Mouse (Mus musculus): ENCODE measurements around the gene Ptges. TPM values are rescaled to one million over a fixed set of nuclear protein-coding genes. Genes with fewer than 3 reads are reported as not detected.

Gene Ptges
- polyA plus RNA-seq, 2 experiments, result 0.10 to 0.19 TPM

GRCm38 (mm10) chr2:30938574-30938991 is 8.9 kb upstream of the Ptges start:
- ATAC-seq (ENCODE audit: insufficient read depth) (no peak), DNase-seq (ENCODE audit: low read depth in 3 of 3, low spot score in 3 of 3) (no peak)
- WGBS (ENCODE audit: insufficient replicate concordance), result 46% methylated on average over 4 of the region's 4 CpGs
- Histone ChIP-seq H3K9me3 (ENCODE audit: control insufficient read depth, low read length) (no peaks in the 10 kb centered on the region), H3K4me3 (ENCODE audit: insufficient read depth in 1 of 2, low read depth in 2 of 2, low read length in 2 of 2) (no peak overlapping the region), H3K9ac (replicated peaks) (no peak overlapping the region), H3K27ac (no peak overlapping the region), H3K4me2 (ENCODE audit: low read depth) (no peak overlapping the region), H3K36me3 (replicated peaks; ENCODE audit: control insufficient read depth, insufficient read depth, low read depth) (no peaks in the 10 kb centered on the region), H3K27me3 (ENCODE audit: control insufficient read depth, insufficient read depth, low read length) (no peaks in the 10 kb centered on the region), H3K4me1 (replicated peaks; ENCODE audit: control insufficient read depth in 2 of 2, insufficient read depth in 2 of 2, low read length in 1 of 2) (0 out of 4 replicates have a peak, but pooled peaks cover 2 to 3% of the 10 kb centered on the region in 2 experiments)
- TF ChIP-seq EP300 (IDR thresholded peaks at IDR 0.05; ENCODE audit: low read depth) (no peak), CTCF (IDR thresholded peaks at IDR 0.05; ENCODE audit: low read depth) (no peak)

GRCm38 (mm10) chr2:30937731-30938130 is 8.1 kb upstream of the Ptges start:
- no peaks in the 10 kb centered on the region for H3K36me3 ChIP-seq (replicated peaks; ENCODE audit: control insufficient read depth, insufficient read depth, low read depth)
- no peak overlapping the region for H3K9ac ChIP-seq (replicated peaks)
- H3K4me2 ChIP-seq (ENCODE audit: low read depth), result no peak overlapping the region
- no peaks in the 10 kb centered on the region for H3K27me3 ChIP-seq (ENCODE audit: control insufficient read depth, insufficient read depth, low read length)
- ATAC-seq (ENCODE audit: insufficient read depth), result no peak
- no peaks in the 10 kb centered on the region for H3K9me3 ChIP-seq (ENCODE audit: control insufficient read depth, low read length)
- H3K4me3 ChIP-seq (ENCODE audit: insufficient read depth in 1 of 2, low read depth in 2 of 2, low read length in 2 of 2), result no peak overlapping the region
- no peak for DNase-seq (ENCODE audit: low read depth in 3 of 3, low spot score in 3 of 3)
- WGBS (ENCODE audit: insufficient replicate concordance), result 62% methylated on average over 8 of the region's 8 CpGs
- H3K4me1 ChIP-seq (replicated peaks; ENCODE audit: control insufficient read depth in 2 of 2, insufficient read depth in 2 of 2, low read length in 1 of 2), result 0 out of 4 replicates have a peak, but pooled peaks cover 2 to 3% of the 10 kb centered on the region in 2 experiments
- TF ChIP-seq EP300 (IDR thresholded peaks at IDR 0.05; ENCODE audit: low read depth) (no peak), CTCF (IDR thresholded peaks at IDR 0.05; ENCODE audit: low read depth) (no peak)
- no peak overlapping the region for H3K27ac ChIP-seq

GRCm38 (mm10) chr2:30936808-30937207 is 7.1 kb upstream of the Ptges start:
- WGBS (ENCODE audit: insufficient replicate concordance), result 76% methylated on average over 3 of the region's 3 CpGs
- Histone ChIP-seq H3K4me1 (replicated peaks; ENCODE audit: control insufficient read depth in 2 of 2, insufficient read depth in 2 of 2, low read length in 1 of 2) (no peaks in the 10 kb centered on the region), H3K36me3 (replicated peaks; ENCODE audit: control insufficient read depth, insufficient read depth, low read depth) (no peaks in the 10 kb centered on the region), H3K4me2 (ENCODE audit: low read depth) (no peak overlapping the region), H3K9ac (replicated peaks) (no peak overlapping the region), H3K4me3 (ENCODE audit: insufficient read depth in 1 of 2, low read depth in 2 of 2, low read length in 2 of 2) (no peak overlapping the region), H3K27ac (no peak overlapping the region), H3K9me3 (ENCODE audit: control insufficient read depth, low read length) (no peaks in the 10 kb centered on the region), H3K27me3 (ENCODE audit: control insufficient read depth, insufficient read depth, low read length) (no peaks in the 10 kb centered on the region)
- no peak for TF ChIP-seq CTCF (IDR thresholded peaks at IDR 0.05; ENCODE audit: low read depth)
- TF ChIP-seq EP300 (IDR thresholded peaks at IDR 0.05; ENCODE audit: low read depth), result no peak
- no peak for DNase-seq (ENCODE audit: low read depth in 3 of 3, low spot score in 3 of 3)
- ATAC-seq (ENCODE audit: insufficient read depth), result no peak

- Histone ChIP-seq H3K9me3 (ENCODE audit: control insufficient read depth, low read length) (no peaks in the 10 kb centered on the region), H3K27me3 (ENCODE audit: control insufficient read depth, insufficient read depth, low read length) (no peaks in the 10 kb centered on the region), H3K4me1 (replicated peaks; ENCODE audit: control insufficient read depth in 2 of 2, insufficient read depth in 2 of 2, low read length in 1 of 2) (peaks cover 7 to 8% of the 10 kb centered on the region in 2 experiments), H3K4me2 (ENCODE audit: low read depth) (no peak overlapping the region), H3K36me3 (replicated peaks; ENCODE audit: control insufficient read depth, insufficient read depth, low read depth) (no peaks in the 10 kb centered on the region), H3K4me3 (ENCODE audit: insufficient read depth in 1 of 2, low read depth in 2 of 2, low read length in 2 of 2) (no peak overlapping the region), H3K27ac (no peak overlapping the region), H3K9ac (replicated peaks) (no peak overlapping the region)
- WGBS (ENCODE audit: insufficient replicate concordance), result 15% methylated on average over 7 of the region's 7 CpGs
- TF ChIP-seq CTCF (IDR thresholded peaks at IDR 0.05; ENCODE audit: low read depth) (peak; percentile 92), EP300 (IDR thresholded peaks at IDR 0.05; ENCODE audit: low read depth) (no peak)
- ATAC-seq (ENCODE audit: insufficient read depth) (no peak), DNase-seq (ENCODE audit: low read depth in 3 of 3, low spot score in 3 of 3) (no peak)
These were observed 4.3 kb upstream of the Ptges start for GRCm38 (mm10) chr2:30933917-30934450.

GRCm38 (mm10) chr2:30933032-30933431 is 3.4 kb upstream of the Ptges start:
- WGBS (ENCODE audit: insufficient replicate concordance), result 63% methylated on average over 6 of the region's 6 CpGs
- H3K4me3 ChIP-seq (ENCODE audit: insufficient read depth in 1 of 2, low read depth in 2 of 2, low read length in 2 of 2), result no peak overlapping the region
- ATAC-seq (ENCODE audit: insufficient read depth) (no peak), DNase-seq (ENCODE audit: low read depth in 3 of 3, low spot score in 3 of 3) (no peak)
- no peaks in the 10 kb centered on the region for H3K27me3 ChIP-seq (ENCODE audit: control insufficient read depth, insufficient read depth, low read length)
- H3K4me1 ChIP-seq (replicated peaks; ENCODE audit: control insufficient read depth in 2 of 2, insufficient read depth in 2 of 2, low read length in 1 of 2), result peaks cover 15 to 16% of the 10 kb centered on the region in 2 experiments
- no peak for TF ChIP-seq CTCF (IDR thresholded peaks at IDR 0.05; ENCODE audit: low read depth)
- no peak for TF ChIP-seq EP300 (IDR thresholded peaks at IDR 0.05; ENCODE audit: low read depth)
- no peaks in the 10 kb centered on the region for H3K36me3 ChIP-seq (replicated peaks; ENCODE audit: control insufficient read depth, insufficient read depth, low read depth)
- H3K9me3 ChIP-seq (ENCODE audit: control insufficient read depth, low read length), result no peaks in the 10 kb centered on the region
- H3K27ac ChIP-seq, result no peak overlapping the region
- no peak overlapping the region for H3K9ac ChIP-seq (replicated peaks)
- H3K4me2 ChIP-seq (ENCODE audit: low read depth), result no peak overlapping the region
